Mouse (Mus musculus): ENCODE measurements around the gene Insl6.
A peak's percentile ranks its signal among the peaks of the same experiment; 100 is the strongest.

Insl6 gene

GRCm38 (mm10) chr19:29325053-29325851 lies at the start of gene Insl6:
Insl6 (minus strand) TSS chr19:29325356.
- DNase-seq (ENCODE audit: low read depth, low spot score): peak; percentile 60

DNA sequence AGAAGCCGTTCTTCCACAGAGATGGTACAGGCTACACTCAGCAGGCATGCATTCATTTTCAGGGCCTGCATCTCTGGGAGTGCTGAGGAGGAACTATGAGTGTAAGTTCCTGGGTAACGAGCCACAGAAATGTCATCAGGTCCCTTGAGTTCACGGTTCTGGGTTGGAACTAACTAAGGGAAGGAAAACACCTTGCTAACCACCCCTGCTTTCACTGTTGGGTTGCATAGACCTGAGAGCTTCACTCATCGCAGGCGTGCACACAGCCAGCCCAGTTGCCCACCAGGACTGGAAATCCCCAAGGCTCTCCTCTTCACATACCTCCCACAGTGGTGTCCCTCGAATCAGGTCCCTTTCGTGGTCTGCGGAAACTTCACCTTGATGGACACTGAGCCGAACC lies 49.8 kb upstream of the Insl6 start:
- DNase-seq (ENCODE audit: low read depth, low spot score): no peak

GRCm38 (mm10) chr19:29373438-29373837 lies 48.3 kb upstream of the Insl6 start:
- DNase-seq (ENCODE audit: low read depth, low spot score): no peak

GRCm38 (mm10) chr19:29372621-29373020 lies 47.5 kb upstream of the Insl6 start:
- no peak for DNase-seq (ENCODE audit: low read depth, low spot score)

- no peak for DNase-seq (ENCODE audit: low read depth, low spot score)
These were observed 47.0 kb upstream of the Insl6 start for GRCm38 (mm10) chr19:29372138-29372537.

DNA sequence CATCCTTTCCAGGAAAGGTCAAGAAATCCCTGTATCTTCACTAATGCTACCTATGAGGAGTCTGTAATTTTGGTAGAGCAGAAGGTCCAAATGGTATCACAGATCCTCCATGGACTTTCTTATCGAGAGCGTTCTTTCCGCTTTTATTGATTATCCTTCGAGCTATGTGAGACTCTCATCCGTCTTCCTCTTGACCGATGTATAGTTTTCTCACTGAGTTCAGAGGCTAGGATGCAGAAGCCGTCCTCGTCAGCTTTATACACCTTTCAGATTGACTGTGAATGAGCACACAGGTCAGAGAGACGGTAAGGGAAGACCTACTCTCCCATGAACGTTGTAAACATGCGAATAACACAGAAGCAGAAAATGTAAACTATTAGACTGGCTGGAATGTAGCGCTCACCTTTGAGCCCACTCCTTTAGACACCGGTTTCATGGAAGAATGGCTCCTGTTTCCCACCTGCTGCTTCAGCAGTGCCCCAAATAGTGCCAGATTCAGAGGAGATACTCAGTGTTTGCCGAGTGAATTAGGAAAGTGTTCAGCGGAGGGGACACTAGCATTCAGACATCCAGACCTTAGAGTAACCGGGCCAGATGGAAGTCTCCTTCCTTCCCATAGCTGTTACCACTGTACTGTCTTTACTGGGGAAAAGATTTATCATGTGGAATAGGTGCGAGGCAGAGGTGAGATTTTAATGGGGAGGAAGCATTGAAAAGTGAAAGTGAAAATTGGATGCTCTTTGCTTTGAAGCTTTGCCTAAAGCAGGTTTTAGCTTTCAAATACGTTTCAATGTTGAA lies 46.3 kb upstream of the Insl6 start:
- no peak for DNase-seq (ENCODE audit: low read depth, low spot score)

DNA sequence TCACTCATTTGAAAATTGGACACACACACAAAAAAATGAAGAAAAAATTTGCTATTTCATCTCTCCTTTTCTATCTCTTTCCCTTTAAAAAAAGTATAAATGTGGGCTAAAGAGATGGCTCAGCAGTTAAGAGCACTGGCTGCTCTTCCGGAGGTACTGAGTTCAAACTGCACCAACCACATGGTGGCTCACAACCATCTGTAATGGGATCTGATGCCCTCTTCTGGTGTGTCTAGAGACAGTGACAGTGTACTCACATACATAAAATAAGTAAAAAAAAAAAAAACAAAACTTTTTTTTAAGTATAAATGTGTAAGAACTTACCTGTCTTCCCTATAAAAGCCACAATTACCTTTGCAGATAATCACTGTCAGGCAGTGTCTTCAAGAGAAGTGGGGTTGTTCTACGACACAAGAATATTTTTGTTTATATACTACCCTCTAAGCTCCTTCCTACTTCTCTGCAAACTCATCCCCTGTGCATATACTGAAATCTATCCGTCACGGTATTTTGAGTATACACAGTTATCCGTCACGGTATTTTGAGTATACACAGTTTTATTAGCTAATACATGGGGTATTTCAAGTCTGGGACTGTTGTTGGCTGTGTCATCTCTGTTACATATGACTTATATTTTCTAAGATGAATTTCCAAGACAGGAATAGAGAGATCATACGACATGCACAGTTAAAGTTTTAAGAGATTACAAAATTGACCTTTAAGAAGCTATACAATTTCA lies 45.6 kb upstream of the Insl6 start:
- DNase-seq (ENCODE audit: low read depth, low spot score): no peak

- DNase-seq (ENCODE audit: low read depth, low spot score): no peak
These were observed 45.0 kb upstream of the Insl6 start for GRCm38 (mm10) chr19:29370112-29370511.

- no peak for DNase-seq (ENCODE audit: low read depth, low spot score)
These were observed 43.6 kb upstream of the Insl6 start for GRCm38 (mm10) chr19:29368671-29369309.

- no peak for DNase-seq (ENCODE audit: low read depth, low spot score)
These were observed 42.9 kb upstream of the Insl6 start for GRCm38 (mm10) chr19:29368041-29368440.

- peak; percentile 53 for DNase-seq (ENCODE audit: low read depth, low spot score)
These were observed 41.9 kb upstream of the Insl6 start, which contains the start of the genes Plgrkt and Cd274 for GRCm38 (mm10) chr19:29366969-29367622. Plgrkt (minus strand) TSS chr19:29367390. Cd274 (plus strand) TSS chr19:29367455.

- DNase-seq (ENCODE audit: low read depth, low spot score): no peak
These were observed 41.2 kb upstream of the Insl6 start for GRCm38 (mm10) chr19:29366226-29366968.

DNA sequence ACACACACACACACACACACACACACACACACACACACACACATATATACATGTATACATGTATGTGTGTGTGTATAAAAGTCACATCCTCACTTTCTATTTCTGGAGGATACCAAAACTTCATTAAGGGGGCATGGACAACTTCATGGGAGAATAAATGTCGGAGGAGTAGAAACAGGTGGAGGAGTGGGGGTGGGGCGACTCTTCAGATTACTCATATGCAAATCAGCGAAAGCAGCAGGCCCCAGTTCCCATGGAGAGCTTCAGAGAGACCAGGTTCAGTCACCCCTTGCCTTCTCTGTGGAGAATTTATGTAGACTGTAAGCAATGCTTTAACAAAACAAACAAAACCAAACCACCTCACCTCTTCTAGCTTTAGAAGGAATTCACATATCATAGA lies 39.9 kb upstream of the Insl6 start:
- DNase-seq (ENCODE audit: low read depth, low spot score): peak; percentile 69

DNA sequence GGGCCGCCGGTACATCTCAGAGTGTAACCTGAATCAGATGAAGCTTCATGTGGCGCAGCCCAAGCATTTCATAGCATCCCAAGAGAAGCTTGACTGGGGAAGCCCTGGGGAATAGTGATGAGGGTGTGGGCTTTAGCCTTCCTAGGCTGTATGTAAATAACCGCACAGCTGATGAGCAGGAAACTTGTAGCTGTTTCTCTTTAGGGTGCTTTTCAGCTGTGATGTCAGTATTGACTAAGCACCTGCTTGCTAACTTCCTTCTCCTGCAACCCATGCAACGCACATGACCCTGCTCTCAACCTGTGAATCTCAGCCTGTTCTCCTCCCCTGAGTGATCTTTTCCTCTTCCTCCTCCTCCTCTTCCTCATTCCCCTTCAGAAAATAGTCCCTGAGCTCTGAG lies 38.9 kb upstream of the Insl6 start:
- DNase-seq (ENCODE audit: low read depth, low spot score): no peak

GRCm38 (mm10) chr19:29363557-29363956 lies 38.4 kb upstream of the Insl6 start:
- DNase-seq (ENCODE audit: low read depth, low spot score): no peak

DNA sequence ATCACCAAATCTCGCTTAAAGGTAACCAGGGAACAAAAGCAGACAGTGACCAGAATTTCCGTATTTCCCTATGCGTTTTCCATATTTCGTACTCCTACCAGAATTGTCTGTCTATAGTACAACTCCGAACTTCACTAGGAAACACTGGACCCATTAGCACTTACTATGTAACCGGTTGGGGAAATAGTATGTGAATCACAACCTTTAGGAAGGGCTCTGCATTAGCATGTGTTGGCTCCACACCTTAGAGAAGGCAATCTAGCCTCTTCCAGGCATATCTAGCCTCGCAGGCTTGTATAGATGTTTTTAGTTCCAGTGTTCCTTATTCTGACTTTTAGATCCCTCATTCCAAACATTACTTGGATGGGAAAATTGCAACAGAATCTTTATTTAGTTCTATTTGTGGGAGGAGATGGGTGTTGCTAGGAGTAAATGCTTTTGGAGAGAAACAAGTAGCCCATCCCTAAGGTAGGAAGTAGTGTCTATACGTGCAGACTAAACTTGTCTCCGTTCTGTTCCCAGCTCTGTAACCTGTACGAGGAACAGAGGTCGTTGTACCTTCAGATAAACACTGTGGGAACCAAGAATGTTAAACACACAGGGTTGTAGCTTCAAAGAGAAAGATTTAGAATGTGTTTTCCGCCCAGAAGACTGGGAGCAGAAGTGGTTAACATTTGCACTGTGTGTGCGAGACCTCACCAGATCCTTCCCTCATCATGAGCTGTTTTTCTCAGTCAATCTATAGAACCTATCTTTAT lies 37.2 kb upstream of the Insl6 start:
- no peak for DNase-seq (ENCODE audit: low read depth, low spot score)

DNA sequence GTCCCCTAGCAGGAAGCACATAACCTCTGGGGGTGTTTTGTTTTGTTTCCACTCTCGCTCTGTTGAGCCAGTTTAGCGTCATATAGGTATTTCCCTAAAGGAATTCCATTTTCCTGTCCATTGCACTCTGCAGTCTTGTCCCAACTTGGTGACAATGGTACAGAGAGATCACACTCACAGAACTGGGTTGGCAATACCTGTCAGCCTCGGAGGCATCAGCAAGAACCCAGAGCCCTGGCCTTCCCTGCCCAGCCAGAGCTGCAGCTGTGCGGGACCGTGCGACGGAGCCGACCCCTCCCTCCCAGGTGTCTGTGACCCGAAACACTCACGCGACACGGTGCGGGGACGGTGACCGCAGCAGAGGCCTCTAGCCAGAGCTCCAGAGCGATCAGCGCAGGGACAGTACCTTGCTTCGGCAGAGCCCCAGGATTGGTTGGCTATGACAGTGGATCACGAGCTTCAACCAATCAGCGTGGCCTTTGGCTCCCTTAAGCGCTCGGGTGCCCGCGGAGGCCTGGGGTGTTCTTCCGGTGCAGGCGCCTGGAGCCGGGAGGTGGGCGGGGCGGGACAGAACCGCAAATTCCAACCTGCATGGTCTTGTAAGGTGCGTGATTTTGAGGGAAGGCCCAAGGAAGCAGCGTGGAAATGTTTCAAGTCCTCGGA lies 36.4 kb upstream of the Insl6 start:
- DNase-seq (ENCODE audit: low read depth, low spot score): peak; percentile 89

DNA sequence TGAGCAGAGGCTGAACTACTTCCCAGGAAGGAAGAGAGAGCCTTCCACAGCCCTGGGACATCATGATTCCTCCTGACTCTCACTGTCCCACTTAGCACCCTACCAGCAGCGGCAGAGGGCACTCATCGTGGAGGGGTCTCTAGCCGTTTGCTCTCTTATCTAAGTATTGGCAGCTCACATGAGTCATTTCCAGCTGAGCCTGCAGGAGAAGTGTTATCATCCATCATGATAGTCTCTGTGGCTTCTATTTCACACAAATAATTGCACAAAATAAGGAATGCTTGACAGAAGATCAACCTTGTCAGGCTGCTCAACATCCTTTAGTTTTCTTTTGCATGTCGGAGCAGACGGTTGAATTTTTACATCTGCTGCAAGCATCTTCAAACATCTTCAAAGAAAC lies 35.1 kb upstream of the Insl6 start:
- DNase-seq (ENCODE audit: low read depth, low spot score): no peak

DNA sequence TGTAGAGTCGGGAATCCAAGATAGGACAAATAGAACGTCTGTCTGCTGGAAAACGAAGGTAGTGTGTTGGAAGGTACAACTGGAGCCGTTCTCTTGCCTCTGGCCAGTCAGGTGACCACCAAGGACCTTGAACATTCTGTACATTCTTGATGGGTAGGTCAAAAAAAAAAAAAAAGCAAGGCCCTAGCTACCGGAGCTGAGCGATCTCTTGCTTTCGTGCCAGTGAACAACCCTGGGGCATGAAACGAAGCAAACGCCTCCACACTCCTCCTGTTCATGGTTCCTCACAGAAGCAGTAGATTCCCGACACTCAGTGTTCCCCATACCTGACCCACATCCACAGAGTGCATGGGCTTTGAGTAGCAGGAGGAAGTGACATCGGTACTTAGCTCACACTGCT lies 31.1 kb upstream of the Insl6 start:
- DNase-seq (ENCODE audit: low read depth, low spot score): no peak
